Mouse (Mus musculus) urinary bladder, adult 18-20 months (tissue): Measurements from ENCODE around the gene Pde8b.

ENCODE experiments used
- DNase-seq, 2 experiments: peaks; one replicate each; pipeline ENCODE4 v3.0.0; 2022; ENCODE audit warnings: low spot score in 2 of 2, mixed read lengths in 2 of 2

Pde8b gene

DNA sequence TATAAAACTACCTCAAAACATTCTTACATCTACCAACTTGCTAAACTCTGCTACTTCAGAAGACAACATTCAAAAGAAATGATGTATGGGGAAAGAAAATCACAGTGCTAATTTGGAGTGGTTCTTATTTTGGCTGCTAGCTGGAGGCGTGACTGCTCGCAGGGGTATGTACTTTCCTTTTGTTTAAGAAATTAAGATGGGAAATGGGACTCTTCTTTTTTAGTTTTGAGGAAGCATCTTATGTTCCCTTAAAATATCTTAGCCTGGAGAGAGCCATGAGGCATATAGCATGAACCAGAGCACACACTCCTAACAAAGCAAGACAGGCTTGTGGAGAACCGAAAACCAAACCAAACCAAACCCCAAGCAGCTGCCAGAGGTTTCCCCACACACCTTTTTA, 167.5 kb downstream of the Pde8b start:
- DNase-seq: no peak

DNA sequence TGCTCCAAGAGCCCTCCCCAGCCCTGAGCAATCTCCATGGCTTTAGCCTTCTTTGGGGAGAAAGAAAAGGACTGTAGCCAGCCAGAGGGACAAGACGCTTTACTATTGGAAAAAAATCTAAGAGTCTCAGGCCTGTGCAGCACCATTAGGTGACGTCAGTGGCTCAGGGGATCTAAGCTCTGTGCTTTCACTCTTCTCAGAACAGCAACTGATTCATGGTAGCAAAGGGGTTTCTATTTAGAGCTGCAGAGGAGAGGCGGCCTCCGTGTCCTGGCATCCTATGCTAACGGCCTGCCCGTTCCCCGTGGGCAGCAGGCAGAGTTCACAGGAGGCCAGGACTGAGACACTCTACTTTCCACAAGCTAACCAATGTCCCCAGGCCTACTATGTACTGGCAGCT, 169.1 kb downstream of the Pde8b start:
- no peak for DNase-seq

DNA sequence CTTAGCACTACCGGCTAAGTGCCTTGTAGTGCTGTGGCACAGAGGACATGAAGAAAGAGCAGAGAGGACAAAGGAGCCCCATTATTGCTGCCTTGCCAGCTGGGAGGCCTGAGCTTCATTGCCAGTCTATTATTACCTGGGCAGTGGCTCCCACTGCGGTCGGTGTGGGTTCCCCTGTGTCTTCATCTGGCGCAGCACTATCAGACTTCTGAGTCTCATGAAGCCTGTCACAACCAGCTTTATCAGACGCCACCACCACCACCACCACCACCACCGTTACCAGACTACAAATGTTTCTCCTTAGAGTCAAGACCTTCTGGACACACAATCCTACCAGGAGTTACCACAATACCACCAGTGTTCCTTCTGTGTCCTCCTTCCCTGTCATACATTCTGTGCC, 171.6 kb downstream of the Pde8b start:
- no peak for DNase-seq

DNA sequence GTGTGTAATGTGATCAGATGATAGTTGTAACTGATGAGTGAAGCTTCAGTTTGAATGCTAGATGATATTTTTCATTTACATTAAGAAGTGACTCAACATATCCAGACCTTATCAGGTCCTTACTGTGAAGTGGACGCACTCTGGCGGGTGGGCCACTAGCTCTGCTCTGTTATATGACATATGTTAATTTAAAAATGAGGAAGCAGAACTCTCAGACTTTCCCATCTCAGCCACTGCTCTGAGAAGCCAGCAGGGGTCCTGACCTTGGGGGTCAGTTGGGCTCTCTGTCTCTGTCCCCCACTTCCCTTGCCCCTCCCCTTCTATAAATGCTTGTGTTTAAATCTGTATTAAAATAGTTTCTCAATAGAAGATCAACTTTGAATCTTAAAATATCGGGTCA, 172.4 kb downstream of the Pde8b start:
- DNase-seq: no peak

DNA sequence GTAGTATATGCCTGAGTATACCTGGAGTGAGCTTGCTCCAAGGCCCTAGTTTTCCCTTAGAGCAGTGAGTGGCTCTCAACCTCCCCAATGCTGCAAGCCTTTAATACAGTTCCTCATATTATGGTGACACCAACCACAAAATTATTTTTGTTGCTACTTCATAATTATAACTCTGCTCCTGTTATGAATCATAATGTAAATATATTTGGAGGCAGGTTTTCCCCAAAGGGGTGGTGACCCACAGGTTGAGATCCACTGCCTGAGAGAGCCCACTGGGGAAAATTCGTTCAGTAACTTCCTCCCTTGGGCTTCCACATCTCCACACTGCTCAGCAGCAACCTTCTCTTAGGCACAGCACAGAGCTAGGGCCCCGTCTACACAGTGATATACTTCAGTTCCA, 174.0 kb downstream of the Pde8b start:
- DNase-seq: no peak

DNA sequence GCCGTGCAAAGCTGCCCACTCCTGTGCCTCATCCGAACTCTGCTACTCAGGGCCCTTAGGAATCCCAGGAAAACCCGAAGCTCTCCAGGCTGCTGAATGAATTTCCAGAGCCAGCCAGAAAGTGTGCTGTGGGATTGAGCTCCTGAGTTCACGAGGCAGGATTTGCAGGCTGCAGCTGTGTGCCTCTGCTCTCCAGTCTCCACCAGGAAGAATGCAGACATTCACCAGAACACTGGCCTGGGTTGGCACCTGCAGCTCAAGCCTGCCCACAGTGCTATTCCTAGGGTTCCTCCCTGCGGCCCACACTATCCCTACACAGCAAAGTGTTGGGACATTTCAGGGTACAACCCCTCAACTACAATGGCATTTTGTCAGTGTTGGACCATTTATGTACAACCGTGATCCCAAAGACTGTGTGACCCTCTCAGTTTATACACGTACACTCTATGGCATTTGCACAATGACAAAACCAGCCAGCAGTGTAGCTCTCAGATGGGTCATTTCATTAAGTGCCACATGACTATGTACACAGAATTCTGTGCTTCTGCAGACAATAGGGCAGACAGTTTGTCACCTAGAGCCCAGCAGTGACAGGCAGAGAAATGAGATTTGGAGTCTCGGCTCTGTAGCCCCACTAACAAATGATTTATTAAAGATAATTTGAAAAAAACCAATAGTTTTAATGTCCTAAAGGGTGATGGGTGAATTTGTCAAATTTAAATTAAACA, 176.5 kb downstream of the Pde8b start:
- DNase-seq: no peak

DNA sequence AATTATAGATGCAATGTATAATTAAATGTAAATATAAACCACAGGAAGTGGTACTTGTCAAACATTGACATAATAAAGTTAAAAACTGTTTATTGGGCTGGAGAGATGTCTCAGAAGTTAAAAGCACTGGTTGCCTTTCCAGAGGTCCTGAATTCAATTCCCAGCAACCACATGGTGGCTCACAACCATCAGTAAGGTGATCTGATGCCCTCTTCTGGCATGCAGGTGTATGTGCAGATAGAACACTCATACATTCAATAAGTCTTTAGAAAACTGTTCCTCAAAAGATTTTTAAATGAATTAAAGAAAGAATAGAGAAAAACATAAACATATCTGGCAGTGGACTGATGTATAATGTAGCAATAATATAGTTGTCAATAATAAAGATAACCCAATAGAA, 179.9 kb downstream of the Pde8b start:
- DNase-seq: no peak

DNA sequence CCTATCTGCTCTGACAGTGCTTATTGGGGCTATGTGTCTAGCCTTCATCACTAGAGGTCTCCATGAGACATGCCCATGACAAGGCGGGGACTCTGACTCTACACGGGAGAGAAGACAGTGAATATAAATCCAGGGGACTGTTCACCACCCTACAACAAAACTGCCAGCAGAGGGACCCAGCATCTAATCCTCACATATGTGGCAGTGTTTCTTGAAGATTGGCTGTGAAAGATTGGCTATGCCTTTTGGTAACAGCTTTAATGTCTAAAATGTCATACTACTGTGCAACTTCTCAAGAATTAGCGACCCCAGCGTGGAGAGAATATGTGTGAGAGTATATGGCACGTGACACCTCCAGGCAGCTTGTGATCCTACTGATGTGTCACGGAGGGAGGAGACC, 182.3 kb downstream of the Pde8b start:
- DNase-seq: no peak

DNA sequence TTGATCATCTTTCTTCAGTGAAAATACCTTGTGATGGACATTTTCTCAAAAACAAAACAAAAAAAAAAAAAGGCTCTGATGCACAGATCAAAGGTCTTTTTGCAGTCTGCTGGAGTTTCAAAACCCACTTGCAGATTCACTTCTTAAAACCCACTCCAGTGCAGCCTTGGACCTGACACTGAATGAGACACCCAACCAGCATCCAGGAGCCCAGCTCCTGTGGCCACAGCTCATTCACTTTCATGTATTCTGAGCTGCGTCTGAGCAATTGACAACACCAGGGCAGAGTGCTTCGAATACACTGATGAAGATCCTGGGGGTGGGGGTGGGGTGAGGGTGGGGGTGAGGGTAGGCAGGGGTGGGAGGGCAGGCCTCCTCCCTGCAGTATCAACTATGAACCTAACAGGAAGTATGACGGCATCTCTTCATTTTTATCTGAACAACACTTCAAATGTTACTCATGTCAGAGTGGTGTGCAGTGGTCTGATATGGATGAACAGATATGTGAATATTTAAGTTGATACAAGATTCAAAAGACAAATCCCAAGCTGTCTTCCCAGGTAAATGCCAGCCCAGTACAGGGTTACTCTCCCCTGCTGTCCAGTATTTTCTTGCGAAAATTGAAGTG, 186.6 kb downstream of the Pde8b start:
- DNase-seq: no peak

DNA sequence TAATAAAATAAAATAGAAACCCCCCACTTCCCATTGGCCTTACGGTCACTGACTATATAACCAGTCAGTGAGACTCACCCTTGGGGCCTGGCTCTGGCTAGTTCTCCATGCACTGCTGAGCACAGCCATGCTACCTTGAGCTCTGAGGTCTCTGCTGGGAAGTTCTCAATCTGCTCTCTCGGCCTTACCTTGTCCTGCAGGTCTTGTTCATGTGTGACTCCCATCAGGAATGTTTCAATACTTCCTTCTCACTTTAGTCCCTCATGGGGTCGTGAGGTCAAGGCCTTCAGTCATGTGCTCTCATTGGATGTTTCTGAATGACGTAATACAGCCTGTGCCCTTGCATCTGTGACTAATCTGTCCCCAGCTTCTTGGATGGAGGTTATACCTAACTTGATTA, 191.3 kb downstream of the Pde8b start:
- no peak for DNase-seq

DNA sequence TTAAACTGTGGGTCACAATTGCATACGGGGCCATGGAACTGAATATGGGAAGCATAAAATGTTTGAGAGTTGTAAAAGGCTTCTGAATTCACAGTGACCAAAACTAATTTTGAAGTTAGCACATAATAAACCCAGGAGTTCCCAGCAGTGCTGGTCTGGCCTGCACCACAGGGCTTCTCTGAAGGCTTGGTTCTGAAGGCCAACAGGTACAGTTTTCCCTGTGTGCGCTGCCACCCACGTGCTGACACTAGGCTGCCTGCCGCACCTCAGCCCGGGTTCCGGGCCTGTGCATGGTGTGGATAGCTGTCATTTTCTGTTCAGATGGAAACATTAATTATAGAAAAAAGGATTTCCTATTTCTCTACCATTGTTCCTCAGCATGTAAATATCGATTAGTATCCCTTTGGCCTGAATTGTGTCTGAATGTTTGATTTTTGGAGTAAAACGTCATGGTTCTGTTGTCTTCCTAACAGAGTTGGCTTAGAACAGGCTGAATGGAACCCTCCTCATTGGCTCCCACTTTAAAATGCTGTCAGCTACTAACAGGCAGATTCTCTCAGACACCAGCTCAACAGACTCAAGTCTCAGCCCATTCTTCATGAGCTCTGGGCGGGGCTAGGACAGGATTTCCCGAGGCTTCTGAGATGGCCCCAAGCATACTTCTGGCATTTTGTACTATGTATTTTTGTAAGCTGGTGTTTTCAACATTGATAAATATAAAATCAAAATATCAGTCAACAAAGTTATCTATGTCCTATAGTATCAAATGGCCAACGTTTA, 193.4 kb downstream of the Pde8b start:
- no peak for DNase-seq

DNA sequence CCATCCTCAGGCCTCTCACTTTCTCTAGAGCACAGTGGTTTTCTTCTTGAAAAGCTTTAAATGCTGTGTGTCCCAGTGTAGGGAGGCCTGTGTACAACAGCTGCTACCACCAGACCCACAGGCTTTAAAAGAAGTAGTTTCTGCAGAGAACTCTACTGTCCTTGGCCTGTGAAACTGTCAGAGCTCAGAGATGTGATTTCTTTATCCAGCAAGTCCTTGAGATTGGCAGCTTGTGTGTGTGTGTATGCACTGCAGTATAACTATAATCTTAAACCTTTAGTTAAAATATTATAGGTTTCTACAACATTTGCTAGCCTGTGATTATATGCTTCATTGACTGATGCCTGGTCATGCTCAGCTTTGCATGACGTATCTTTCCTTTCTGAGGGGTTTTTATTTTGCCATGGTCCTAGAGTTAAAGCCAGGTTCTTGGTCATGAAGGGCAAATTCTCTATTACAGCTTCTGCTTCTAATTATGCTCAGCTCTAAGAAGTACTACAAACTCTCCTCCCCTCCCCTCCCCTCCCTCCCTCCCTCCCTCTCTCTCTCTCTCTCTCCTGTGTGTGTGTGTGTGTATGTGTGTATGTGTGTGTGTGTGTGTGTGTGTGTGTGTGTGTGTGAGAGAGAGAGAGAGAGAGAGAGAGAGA, 194.3 kb downstream of the Pde8b start:
- no peak for DNase-seq

DNA sequence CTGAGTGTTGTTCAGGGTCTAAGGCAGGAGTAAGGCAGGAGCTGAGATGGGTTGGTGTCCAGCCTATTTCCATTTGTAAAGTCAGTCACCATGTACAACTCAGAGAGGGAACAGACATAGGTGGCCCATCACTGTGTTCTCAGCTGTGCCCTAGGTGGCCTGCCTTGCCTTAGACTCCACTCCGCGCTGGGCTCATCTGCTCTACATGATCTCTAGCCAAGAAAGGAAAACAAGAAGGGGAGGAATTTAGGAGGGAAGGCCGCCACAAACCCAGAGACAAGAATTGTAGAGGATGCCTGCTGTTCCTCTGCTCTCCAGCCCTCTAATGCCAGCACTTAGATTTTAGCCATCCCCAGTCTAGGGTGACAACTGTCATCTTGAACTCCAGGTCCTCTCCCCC, 197.7 kb downstream of the Pde8b start:
- DNase-seq: no peak

DNA sequence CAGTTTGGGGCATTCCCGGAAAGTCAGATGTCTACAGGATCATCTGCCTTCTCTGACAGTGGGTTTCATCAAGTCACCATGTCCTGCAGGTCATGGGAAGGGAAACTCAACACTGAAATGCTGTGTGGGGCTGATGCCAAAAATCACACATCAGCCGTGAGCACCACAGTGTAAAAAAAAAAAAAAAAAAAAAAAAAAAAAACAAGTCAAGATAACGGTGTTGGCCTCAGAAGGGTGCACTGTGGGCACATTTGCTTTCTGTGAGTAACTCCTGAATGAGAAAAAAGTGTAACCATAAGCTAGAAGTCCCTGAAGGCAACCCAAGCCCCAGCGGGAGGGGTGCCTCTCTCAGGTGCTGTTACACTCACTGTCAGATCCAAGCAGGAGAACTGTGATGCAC, 199.7 kb downstream of the Pde8b start:
- no peak for DNase-seq

DNA sequence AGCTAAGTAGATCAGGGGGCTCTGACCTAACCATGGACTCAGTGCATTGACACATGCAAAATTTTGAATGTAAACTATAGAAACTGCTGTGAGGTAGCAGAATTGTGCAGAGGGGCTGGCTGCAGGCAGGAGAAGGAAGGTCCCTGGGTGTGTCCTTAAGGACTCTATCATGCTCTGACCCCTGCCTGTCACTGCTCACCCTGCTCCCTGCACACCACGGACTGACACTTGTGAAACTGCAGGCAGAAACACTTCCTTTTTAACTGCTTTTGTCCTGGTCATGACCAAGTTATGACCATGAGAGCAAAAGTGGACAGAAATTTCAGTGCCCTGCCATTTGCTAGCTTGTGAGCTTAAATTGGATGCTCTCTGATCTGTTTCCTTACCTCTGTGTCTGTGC, 206.0 kb downstream of the Pde8b start:
- DNase-seq: no peak

DNA sequence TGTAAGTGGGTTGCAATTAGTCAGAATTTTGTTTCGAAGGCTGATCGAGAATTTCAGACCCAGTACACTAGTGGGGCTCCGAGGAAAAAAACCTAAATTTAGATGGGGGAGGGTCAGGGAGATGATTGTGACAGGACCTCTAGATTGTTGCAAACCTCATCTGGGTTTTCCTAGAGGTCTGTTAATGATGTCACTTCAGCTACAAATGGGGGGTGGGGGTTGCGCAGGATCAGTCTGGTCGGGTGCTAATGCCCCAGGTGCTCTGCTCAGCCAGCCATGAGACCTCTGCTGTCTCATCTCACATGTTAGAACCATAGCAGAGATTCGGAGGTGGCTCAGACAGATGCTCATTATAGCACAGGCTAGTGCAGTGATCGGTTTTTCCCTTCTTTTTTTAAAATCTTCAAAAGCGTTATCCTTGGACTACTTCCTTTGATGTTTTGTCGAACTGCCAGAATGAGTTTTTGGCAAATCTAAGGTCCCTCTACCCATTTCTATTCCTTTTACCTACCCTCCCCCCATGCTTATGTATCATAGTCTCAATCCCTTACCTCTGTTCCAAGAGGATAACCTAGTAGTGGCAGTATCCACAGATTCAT, 209.9 kb downstream of the Pde8b start:
- no peak for DNase-seq

DNA sequence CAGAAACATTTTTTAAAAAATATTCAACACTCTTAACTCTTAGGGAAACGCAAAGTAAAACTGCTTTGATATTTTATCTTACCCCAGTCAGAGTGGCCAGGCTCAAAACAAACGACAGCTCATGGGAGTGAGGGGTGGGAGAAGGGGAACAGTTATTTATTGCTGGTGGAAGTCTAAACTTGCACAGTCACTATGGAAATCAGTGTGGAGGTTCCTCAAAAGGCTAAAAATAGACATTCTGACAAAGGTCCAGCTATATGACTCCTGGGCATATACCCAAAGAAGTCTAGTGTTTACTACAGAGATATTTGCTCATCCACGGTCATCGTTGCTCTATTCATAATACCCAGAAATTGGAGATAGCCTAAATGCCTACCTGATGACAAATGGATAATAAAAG, 211.9 kb downstream of the Pde8b start:
- DNase-seq: no peak

DNA sequence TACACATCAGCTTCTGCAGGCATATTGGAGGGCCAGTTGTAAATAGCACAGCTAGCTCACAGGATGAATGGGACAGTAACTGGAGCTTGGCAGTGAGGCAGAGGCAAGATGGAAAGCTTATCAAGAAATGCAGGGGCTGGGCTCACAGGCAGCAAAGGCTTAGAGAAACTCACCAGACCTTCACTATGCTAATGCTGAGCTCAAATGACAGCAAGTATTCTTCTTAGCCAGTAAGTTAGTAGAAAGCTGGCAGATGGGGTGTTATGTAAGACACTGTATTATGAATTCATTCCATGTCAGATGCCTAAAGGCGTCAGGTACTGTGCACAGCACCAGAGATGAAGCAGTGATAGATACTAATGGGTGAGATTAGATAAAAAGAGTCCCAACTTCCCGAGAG, 215.4 kb downstream of the Pde8b start:
- no peak for DNase-seq

DNA sequence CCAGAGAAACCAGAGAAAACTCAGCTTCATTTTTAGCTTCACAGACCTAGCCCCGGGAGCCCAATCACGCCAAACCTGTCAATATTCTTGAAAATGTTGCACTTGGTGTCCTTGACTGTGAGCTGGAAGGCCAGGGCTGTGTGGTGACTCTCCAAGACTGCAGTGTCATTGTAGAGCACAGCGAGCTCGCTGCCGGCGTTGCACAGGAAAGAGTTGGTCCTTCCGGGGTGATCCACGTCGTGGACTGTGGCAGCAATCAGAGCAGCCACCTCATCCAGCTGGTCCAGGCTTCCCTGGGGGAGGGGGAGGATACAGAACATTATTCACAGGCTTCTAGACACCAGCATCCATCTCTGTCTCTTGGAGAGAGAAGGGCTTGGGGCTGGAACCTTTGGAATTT, 216.0 kb downstream of the Pde8b start:
- DNase-seq: no peak

DNA sequence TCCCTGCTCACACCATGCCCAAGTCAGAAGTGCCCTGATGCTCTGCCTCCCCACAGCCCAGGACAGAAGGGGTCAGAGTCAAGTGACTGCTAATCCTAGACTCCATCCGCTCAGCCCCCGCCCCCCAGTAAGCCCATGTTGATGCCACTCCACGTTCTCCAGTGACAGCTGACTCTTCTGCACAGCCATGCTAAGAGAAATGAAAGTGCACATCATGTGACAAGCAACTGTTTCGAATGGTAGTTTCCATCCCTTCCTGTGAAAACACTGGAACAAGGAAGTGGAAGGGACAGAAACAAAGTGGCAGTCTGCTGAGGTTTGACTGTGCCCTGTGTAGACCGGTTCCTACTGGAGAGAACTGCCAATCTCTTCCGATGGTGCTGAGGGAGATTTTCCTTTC, 217.2 kb downstream of the Pde8b start:
- DNase-seq: no peak

DNA sequence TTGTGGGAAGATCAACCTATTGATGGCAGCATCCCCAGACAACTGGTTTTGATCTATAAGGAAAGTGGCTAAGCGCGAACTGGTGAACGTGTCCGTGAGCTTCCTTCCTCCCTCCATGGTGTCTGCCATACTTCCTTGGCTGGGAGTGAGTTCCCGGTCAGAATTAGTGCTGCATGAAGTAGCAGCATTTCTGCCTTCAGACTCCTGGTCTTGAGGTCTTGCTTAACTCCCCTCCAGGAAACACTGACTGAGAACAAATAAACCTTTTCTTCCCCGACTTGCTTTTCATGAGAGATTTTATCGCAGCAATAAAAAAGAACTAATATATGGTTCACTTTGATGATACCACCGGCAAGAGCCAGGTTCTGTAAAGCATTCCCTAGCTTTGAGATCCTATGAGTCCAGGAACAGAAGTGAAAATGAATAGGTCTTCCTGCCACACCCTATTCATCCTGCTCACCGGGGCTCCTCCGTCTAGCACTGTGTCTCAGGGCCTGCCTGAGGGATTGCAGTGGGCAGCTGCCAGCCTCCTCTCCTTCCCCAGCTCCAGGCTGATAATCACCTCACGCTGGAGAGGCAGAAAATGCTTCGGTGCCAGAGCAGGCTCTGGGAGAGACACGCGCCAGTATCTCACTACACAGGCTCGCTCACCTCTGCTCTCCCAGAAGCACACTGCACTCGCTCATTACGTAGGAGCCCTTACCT, 217.9 kb downstream of the Pde8b start:
- DNase-seq: no peak

DNA sequence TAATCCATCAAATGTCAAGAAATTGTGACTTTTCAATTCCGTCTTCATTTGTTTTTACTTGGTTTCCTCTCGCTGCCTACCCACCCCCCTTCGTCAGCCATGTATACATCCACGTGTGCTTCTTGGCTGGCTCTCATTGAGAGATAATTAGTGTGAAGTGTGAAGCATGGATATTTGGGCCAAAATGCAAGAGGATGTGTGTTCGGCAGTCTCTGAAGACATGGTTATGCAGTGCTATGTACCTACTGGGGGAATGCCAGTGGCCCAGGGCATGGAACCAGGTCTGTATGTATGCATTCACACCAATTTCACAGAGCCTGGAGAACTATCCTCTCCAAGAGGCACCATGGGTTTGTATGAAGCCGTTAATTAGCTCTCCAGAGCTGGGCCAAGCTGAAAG, 219.3 kb downstream of the Pde8b start:
- no peak for DNase-seq
